Mouse (Mus musculus): ENCODE measurements around the gene Pbld2.

Pbld2 gene

GRCm38 (mm10) chr10:63023749-63024579, at the start of gene Pbld2, which contains the start of gene Hnrnph3:
Gene Pbld2 (plus strand): TSS chr10:63024315.
Gene Hnrnph3 (minus strand): TSS chr10:63024217.
- DNase-seq (ENCODE audit: low spot score) = peak; percentile 98

DNA sequence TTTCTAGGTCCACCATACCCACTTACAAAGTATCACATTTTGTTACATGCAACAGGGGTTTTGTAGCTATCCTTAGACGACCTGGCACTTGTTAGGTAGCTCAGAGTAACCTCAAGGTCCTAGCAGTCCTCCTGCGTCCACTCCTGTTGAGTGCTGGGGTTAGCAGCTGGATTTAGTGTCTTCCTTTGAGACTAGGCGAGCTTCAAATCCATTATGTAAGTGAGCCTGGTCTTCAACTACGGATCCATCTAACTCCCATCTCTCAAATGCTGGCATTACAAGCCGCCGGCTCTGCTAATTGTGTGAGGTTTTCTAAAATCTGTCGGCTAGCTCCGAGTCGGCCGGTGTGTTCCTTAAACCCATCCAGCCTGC, 44.5 kb upstream of the Pbld2 start:
- DNase-seq (ENCODE audit: low spot score) = no peak

DNA sequence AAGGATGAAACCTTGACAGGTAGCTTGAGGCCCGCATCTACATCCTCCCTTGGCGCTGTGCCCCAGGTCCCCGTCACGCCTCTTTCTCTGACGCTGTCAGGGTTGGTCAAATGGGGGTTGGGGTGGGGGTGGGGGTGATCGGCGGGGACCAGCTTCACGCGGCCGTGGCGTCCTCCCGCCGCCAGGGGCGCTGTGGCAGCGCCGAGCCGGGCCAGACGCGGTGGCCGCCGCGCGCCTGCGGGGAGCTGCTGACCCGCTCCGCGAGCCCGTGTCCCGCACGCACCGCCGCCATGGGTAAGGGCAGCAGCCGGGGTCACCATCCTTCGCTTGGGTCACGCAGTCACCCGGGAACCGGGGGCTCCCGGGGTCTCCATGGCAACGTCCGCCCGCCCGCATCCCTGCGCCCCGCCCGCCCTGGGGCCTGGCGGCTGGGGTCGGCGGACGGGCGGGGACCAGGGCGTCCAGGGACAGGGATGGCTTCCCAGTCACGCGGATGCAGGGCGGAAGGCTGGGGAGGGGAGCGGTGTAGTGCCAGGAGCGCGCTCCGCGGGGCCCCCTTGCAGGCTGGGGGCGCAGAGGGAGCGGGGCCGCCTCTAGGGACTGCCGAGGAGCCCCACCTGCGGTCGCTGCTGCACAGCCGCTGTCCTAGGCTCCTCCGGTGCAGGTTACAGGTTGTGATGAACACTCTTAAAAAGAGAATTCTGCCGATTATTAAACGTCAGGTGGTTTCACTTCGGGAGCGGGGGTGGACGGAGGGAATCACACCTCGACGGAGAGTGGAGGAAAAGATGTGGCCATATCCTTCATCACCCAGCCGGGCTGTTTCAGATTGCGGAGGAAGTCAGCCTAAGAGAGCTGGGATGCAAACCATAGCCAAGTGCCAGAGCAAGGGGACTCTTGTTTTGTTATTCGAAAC, 43.8 kb upstream of the Pbld2 start, which contains the start of gene Rufy2:
TSS of gene Rufy2 (plus strand) at position 185 of the 916 bp plus-strand sequence.
- DNase-seq (ENCODE audit: low spot score) = peak; percentile 82

- DNase-seq (ENCODE audit: low spot score) = no peak
Observed at GRCm38 (mm10) chr10:62984072-62984471, 40.0 kb upstream of the Pbld2 start.

DNA sequence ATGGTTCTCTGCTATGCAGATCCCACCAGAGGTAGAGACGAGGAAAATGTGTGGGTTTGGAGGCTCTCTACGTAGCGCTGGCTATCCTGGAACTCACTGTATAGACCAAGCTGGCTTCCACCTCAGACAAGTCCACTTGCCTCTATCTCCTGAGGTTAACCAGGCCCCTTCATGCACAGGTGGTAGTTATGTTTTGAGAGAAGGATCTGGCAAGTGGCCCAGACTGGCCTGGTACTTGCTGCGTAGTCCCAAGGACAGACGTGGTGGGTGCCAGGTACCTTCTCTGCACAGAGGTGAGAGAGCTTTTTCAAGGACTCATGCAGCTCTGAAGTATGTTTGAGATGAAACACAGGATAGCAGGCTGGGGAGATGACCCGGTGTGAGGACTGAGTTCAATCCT, 39.6 kb upstream of the Pbld2 start:
- no peak for DNase-seq (ENCODE audit: low spot score)

- DNase-seq (ENCODE audit: low spot score) = no peak
Observed at GRCm38 (mm10) chr10:62987341-62987740, 36.8 kb upstream of the Pbld2 start.

DNA sequence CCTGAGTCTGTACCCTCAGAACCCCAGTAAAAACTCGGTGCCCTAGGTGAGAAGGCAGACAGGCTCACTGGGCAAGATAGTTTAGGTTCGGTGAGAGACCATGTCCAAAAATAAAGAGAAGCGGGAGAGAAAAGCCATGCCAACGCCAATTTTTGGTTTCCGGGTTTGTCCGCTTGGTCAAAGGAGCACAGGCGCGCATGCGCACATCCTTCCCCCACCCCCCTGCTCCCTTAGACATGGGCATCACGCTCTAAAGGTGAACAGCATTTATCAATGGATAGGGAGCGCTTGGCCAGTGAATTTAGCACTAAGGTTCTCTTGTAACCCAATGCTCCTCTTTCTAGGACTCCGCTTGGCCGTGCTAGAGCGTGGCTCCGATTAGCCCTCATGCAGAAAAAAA, 33.5 kb upstream of the Pbld2 start:
- no peak for DNase-seq (ENCODE audit: low spot score)

DNA sequence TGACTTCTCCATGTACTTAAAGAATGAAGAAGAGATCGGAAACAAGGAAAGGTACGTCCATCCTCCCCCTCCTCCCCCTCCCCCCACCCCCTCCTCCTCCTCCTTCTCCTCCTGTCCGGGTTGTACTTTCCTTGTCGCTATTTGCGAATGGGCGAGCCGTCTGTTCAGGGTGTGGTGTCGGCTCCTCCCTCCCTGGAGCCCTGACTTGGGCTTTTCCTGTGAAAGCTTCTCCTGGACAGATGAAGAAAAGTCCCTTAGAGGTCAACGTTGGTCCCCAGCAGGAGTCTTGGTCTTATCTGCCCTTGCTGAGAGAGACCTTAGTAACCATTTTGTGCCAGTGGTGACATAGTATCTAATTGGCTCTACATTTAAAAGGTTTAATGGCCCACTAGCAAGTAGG, 30.1 kb upstream of the Pbld2 start:
- no peak for DNase-seq (ENCODE audit: low spot score)

DNA sequence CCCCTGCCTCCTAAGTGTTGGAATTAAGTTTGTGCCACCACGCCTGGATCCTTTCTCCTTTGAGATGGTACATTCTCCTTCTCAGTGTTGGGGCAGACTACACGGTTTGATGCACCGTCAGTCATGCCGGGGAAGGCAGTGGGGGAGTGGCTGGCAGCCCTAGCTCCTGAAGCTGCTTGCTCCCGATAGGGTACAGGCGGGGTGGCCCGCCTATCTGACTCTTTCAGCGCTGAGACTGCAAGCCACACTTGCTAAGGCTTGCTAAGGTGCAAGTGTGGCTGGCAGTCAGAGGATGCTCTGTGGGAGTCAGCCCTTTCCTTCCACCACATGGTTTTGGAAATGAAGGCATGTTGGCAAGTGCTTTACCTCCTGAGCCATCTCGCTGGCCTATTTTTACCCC, 23.5 kb upstream of the Pbld2 start:
- no peak for DNase-seq (ENCODE audit: low spot score)

- DNase-seq (ENCODE audit: low spot score) = no peak
Observed at GRCm38 (mm10) chr10:63003252-63003651, 20.9 kb upstream of the Pbld2 start.

DNA sequence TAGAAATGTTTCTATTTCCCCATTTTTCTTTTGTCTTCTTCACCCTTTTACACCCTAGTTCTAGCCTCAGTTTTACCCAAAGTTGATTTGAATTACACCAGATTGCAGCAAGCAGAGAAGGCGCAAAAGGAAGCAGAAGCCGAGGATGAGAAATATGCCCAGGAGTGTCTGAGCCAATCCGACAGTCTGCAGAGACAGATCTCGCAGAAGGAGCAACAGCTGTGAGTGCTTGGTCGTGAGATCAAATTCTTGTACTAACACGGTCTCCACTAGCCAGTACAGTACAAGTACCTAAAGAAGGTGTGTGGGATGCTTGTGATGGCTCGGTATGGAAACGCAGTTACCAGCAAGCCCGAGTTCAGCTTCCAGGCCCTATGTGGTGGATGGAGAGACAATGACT, 19.6 kb upstream of the Pbld2 start:
- DNase-seq (ENCODE audit: low spot score) = no peak

DNA sequence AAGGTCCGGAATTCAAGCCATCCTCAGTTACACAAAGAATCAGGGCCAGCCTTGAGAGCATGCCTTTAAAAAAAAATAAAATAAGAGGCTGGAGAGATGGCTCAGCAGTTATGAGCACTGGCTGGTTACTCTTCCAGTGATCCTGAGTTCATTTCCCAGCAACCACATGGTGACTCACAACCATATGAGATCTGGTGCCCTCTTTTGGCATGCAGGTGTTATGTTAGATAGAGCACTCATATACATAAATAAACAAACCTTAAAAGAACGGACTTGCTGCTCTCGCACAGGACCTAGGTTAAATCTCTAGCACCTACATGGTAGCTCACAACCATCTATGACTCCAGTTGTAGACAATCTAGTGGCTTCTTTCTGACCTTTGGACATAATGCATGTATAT, 15.9 kb upstream of the Pbld2 start:
- DNase-seq (ENCODE audit: low spot score) = no peak

- DNase-seq (ENCODE audit: low spot score) = no peak
Observed at GRCm38 (mm10) chr10:63010268-63010667, 13.8 kb upstream of the Pbld2 start.

DNA sequence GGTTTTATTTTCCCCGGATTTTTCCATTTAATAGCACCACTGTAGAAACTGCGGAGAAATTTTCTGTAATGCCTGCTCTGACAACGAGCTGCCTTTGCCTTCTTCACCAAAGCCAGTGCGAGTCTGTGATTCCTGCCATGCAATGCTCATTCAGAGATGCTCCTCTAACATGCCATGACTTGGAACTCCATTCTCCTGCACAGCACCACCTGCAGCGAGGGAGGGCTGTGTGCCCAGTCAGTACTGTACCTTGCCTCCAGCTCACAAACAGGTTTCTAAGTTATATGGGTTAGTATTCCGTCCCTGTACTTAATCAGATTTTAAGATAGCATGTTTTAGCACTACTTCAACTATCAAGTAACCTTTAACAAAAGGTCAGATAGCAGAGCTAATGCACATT, 12.6 kb upstream of the Pbld2 start:
- no peak for DNase-seq (ENCODE audit: low spot score)

DNA sequence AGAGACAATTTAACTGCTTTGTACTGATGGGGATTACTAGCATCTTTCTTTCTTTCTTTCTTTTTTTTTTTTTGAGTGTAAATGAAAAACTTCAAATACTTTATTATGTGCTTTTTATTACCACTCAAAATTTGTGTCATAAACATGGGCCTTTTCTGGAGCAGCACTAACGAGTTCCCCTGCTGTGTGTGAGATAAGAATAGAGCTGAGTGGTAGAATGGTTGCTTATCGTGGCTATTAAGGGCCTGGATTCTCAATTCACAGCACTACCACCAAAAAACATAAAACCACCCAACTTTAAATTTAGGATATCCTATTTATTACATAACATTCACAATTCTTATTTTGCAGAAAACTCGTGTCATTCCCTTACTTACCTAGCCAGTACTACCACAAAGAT, 10.6 kb upstream of the Pbld2 start:
- no peak for DNase-seq (ENCODE audit: low spot score)

DNA sequence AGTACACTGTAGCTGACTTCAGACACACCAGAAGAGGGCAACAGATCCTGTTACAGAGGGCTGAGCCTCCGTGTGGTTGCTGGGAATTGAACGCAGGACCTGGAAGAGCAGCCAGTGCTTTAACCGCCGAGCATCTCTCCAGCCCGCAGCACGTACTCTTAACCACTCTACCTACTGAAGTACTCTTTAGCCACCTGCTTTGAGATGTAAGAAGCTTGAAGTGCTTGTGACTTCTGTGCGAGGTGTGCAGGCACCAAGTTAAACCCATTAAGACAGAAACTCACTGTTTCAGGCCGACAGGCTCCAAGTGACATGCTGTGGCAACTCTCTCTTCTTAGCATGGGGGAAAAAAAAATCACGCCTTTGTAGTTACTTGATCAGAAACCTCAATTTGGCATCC, 9.9 kb upstream of the Pbld2 start:
- no peak for DNase-seq (ENCODE audit: low spot score)

DNA sequence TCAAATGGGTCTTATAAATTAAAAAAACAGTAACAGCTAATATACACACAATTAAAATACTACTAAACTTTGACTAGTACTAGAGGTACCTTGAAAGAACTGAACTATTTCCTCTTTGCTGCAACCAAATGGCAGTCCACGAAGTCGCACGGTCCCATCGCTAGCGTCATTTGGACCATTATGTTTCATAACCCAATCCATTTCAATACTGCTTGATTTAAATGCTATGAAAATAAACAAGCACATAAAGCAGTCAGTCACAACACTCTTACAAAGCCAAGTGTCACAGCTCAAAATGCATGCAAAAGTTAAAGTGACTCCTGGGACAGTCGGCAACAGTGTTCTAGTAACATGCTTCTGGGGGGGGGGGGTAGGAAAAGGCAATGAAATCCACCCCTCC, 4.8 kb upstream of the Pbld2 start:
- DNase-seq (ENCODE audit: low spot score) = no peak

- no peak for DNase-seq (ENCODE audit: low spot score)
Observed at GRCm38 (mm10) chr10:63021702-63022101, 2.4 kb upstream of the Pbld2 start.

- no peak for DNase-seq (ENCODE audit: low spot score)
Observed at GRCm38 (mm10) chr10:63022541-63023120, 1.5 kb upstream of the Pbld2 start.

DNA sequence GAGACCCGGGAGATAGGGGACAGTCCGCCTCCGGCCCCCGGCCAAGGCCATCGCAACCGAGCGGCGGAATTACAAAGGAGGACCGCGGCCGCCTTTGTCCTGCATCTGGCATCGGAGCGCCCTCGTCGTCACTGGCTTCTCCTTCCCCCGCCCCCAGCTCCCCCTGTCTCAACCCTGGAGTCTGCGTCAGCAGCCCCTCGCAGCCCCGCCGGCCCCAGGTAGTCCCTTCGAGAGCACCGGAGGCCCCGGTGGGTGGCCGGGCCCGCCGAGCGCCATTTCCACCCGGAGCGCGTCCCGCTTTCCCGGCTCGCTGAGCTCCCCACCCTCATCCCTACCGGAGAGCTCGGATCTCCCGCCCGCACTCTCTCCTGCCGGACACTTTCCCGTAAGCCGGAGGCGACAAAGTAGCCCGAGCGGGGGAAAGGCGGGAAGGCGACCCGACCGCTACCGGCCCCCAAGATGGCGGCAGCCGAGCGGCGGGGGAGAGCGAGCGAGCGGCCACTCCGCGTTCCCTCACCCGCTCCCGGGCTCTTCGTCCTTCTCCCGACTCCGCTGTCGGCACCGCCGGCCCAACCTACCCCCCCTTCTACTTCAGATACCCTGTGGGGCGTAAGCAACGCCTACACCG, 880 bp upstream of the Pbld2 start:
- DNase-seq (ENCODE audit: low spot score) = peak; percentile 70

DNA sequence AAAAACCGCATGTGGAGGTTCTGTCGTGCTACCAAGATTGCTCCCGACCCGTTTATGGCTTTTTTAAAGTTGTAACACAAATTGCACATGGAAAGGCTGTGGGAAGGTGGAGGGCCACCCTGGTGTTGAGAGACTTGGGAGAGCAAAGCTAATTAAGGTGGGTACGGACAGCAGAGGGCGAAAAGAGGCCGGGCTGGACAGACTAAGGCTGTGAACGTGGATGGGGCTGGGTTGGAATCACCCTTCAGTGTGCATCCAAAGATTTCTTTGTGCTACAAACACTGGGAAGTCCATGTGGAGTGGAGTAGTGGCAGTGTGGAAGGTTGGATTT, 430 bp downstream of the Pbld2 start:
- peak; percentile 70 for DNase-seq (ENCODE audit: low spot score)

DNA sequence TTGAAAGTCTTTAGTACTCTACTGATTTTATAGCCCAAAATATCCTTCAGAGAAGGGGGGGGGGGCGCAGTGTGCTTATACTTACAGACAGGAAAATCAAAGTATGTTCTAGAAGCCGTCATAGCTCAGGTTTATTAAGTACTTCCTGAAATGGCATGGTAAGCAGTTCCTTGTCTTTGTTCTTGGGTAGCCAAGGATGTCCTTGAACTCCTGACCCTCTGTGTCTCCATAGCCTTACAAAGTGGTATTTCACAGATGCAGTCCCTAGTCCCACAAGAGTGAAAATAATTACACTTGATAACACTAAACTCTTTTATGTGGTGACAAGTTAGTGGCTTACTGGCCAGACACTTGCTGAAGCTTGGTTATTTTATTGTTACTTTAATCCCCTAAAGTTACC, 901 bp downstream of the Pbld2 start:
- DNase-seq (ENCODE audit: low spot score) = no peak
